In the genomic region with DNA sequence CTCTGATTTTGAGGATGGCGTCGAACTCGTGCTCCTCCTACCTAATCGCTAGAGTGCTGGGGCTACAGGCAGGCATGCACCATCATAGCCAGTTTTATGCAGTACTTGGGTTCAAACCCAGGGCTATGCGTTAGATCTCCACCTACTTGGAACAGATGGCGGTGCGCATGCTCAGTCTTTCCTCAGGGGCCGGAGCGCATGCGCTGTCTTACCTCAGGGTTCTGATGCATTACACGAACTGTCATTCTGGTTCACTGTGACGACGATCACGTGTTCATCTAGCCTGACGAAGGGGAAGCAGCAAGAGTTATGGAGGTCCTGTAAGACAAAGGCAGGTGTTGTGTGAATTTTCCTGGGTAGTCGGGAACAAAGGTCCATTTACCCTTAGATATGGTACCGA, we compare ENCODE assay signal across 19 mouse cellular contexts.
"Had no signal": no experiment of that assay in that cellular context is flagged by ENCODE, and none has a peak within 500 bp of the region (broad histone marks: within the 10 kb centered on the region; RNA-seq: fewer than 3 reads in every experiment).

No protein-coding gene starts in this region.

- H3K36me3 ChIP-seq: liver, embryonic 12.5 days; midbrain, embryonic 10.5 days; neural tube, embryonic 13.5 days; neural tube, embryonic 15.5 days had no signal

- DNase-seq: lung, adult 18-20 months; lung, embryonic 14.5 days; lung, postnatal 10 days; lung, postnatal 4 days; midbrain, embryonic 14.5 days; right cerebral cortex, adult 18-20 months; right cerebral cortex, postnatal 25 days; right cerebral cortex, postnatal 4 days; spleen, adult 18-20 months; thymus, adult 2 months; thymus, postnatal 25 days; thymus, postnatal 4 days had no signal

- H3K4me2 ChIP-seq: liver, embryonic 12.5 days; lung, embryonic 14.5 days; neural tube, embryonic 13.5 days had no signal

- H3K27ac ChIP-seq: liver, embryonic 12.5 days; liver, embryonic 14.5 days; midbrain, embryonic 10.5 days; neural tube, embryonic 13.5 days had no signal

- H3K9me3 ChIP-seq: liver, embryonic 12.5 days; midbrain, embryonic 10.5 days; neural tube, embryonic 13.5 days; neural tube, embryonic 15.5 days had no signal

- H3K9ac ChIP-seq: liver, embryonic 12.5 days; liver, embryonic 14.5 days; lung, embryonic 14.5 days; neural tube, embryonic 13.5 days; neural tube, embryonic 15.5 days had no signal

- ATAC-seq: liver, embryonic 12.5 days; midbrain, embryonic 16.5 days had no signal

- H3K4me3 ChIP-seq: liver, embryonic 12.5 days; midbrain, embryonic 10.5 days; myocyte; neural tube, embryonic 13.5 days; neural tube, embryonic 15.5 days had no signal

- H3K27me3 ChIP-seq: neural tube, embryonic 13.5 days; neural tube, embryonic 15.5 days had no signal
